Mouse (Mus musculus) C2C12 (cell line): ENCODE data around the gene Elovl1. TPM values are rescaled to one million over a fixed set of nuclear protein-coding genes. Genes with fewer than 3 reads are reported as not detected.

Experiments
- H3K27me3 ChIP-seq: one replicate; pipeline ENCODE4 v1.6.1; 2011; ENCODE audit not compliant: control insufficient read depth, insufficient read depth, insufficient read length
- H3K36me3 ChIP-seq: one replicate; pipeline ENCODE4 v1.6.1; 2011; ENCODE audit not compliant: control insufficient read depth, insufficient read depth
- H3K4me3 ChIP-seq: one replicate; pipeline ENCODE4 v1.5.1; 2011; ENCODE audit warnings: mild to moderate bottlenecking, control low read depth; ENCODE audit not compliant: poor library complexity, insufficient read depth, severe bottlenecking
- H3K79me2 ChIP-seq: one replicate; pipeline ENCODE4 v1.6.1; 2011; ENCODE audit not compliant: control insufficient read depth, insufficient read depth
- H3K79me3 ChIP-seq: one replicate; pipeline ENCODE4 v1.6.1; 2011; ENCODE audit warnings: low read depth, control low read depth
- H3ac ChIP-seq: one replicate; pipeline ENCODE3; 2011; ENCODE audit warnings: low read depth; ENCODE audit not compliant: control insufficient read depth, insufficient read length
- CEBPB ChIP-seq: IDR thresholded peaks from one replicate; pipeline ENCODE4 v1.6.1; 2011; ENCODE audit warnings: low read depth, mild to moderate bottlenecking, control low read depth, moderate library complexity
- CTCF ChIP-seq: IDR thresholded peaks from one replicate; pipeline ENCODE4 v1.5.1; 2011; ENCODE audit not compliant: control insufficient read depth, insufficient read depth, insufficient read length
- FOSL1 ChIP-seq: IDR thresholded peaks from one replicate; pipeline ENCODE4 v1.8.0; 2011; ENCODE audit warnings: mild to moderate bottlenecking, low read length; ENCODE audit not compliant: poor library complexity, insufficient read depth, severe bottlenecking
- MAX ChIP-seq: IDR thresholded peaks from one replicate; pipeline ENCODE4 v1.6.1; 2011; ENCODE audit warnings: mild to moderate bottlenecking, control low read depth
- MYOD1 ChIP-seq: IDR thresholded peaks from one replicate; pipeline ENCODE4 v1.6.1; 2011; ENCODE audit warnings: low read depth; ENCODE audit not compliant: control insufficient read depth, insufficient read length
- MYOG ChIP-seq: IDR thresholded peaks from one replicate; pipeline ENCODE4 v1.6.1; 2011; ENCODE audit not compliant: control insufficient read depth, insufficient read length; ENCODE audit errors: extremely low read depth
- USF1 ChIP-seq: IDR thresholded peaks from one replicate; pipeline ENCODE4 v1.6.1; 2011; ENCODE audit warnings: low read depth, mild to moderate bottlenecking, control low read depth, moderate library complexity
- polyA plus RNA-seq: library from polyadenylated mRNA; unstranded; fragments of >200 nt; fragmentation: generic; extraction: Trizol; gene quantifications from one replicate; pipeline ENCODE4 v1.2.1, GENCODE M21; 2012; ENCODE audit warnings: missing spikeins

The Elovl1 gene
- polyA plus RNA-seq, 1 experiment, result 92.3 TPM

GRCm38 (mm10) chr4:118395289-118395688 lies 32.6 kb upstream of the Elovl1 start:
- no peak overlapping the region for H3K4me3 ChIP-seq
- no peak for TF ChIP-seq CEBPB
- TF ChIP-seq MYOG, result no peak
- TF ChIP-seq MAX, result no peak
- no peak for TF ChIP-seq FOSL1
- no peak for TF ChIP-seq MYOD1
- TF ChIP-seq USF1, result no peak
- no peaks in the 10 kb centered on the region for H3K79me3 ChIP-seq
- no peaks in the 10 kb centered on the region for H3K79me2 ChIP-seq
- no peaks in the 10 kb centered on the region for H3K27me3 ChIP-seq
- no peak overlapping the region for H3ac ChIP-seq
- H3K36me3 ChIP-seq, result peaks cover 63% of the 10 kb centered on the region

GRCm38 (mm10) chr4:118396433-118396832 lies 31.5 kb upstream of the Elovl1 start:
- peaks cover 65% of the 10 kb centered on the region for H3K36me3 ChIP-seq
- no peaks in the 10 kb centered on the region for H3K79me3 ChIP-seq
- no peak overlapping the region for H3K4me3 ChIP-seq
- TF ChIP-seq FOSL1 (no peak), MAX (no peak), MYOD1 (no peak), CTCF (no peak), USF1 (no peak), CEBPB (no peak), MYOG (no peak)
- H3ac ChIP-seq, result no peak overlapping the region
- no peaks in the 10 kb centered on the region for H3K79me2 ChIP-seq
- H3K27me3 ChIP-seq, result no peaks in the 10 kb centered on the region

GRCm38 (mm10) chr4:118398400-118398799 lies 29.5 kb upstream of the Elovl1 start:
- TF ChIP-seq MAX, result no peak
- no peak for TF ChIP-seq MYOD1
- TF ChIP-seq MYOG, result no peak
- Histone ChIP-seq H3ac (no peak overlapping the region), H3K36me3 (peaks cover 58% of the 10 kb centered on the region), H3K27me3 (no peaks in the 10 kb centered on the region), H3K79me2 (no peaks in the 10 kb centered on the region), H3K4me3 (no peak overlapping the region), H3K79me3 (no peaks in the 10 kb centered on the region)

GRCm38 (mm10) chr4:118401421-118401820 lies 26.5 kb upstream of the Elovl1 start:
- no peaks in the 10 kb centered on the region for H3K27me3 ChIP-seq
- H3ac ChIP-seq, result no peak overlapping the region
- peaks cover 4% of the 10 kb centered on the region for H3K79me3 ChIP-seq
- TF ChIP-seq MYOG (no peak), MAX (no peak), FOSL1 (no peak), MYOD1 (no peak), CEBPB (no peak), CTCF (no peak), USF1 (no peak)
- peaks cover 42% of the 10 kb centered on the region for H3K36me3 ChIP-seq
- no peak overlapping the region for H3K4me3 ChIP-seq
- H3K79me2 ChIP-seq, result peaks cover under 1% of the 10 kb centered on the region

GRCm38 (mm10) chr4:118401918-118402317 lies 26.0 kb upstream of the Elovl1 start:
- no peak overlapping the region for H3ac ChIP-seq
- H3K79me2 ChIP-seq, result peaks cover 6% of the 10 kb centered on the region
- no peak overlapping the region for H3K4me3 ChIP-seq
- no peak for TF ChIP-seq CTCF
- TF ChIP-seq CEBPB, result no peak
- no peak for TF ChIP-seq MYOD1
- no peak for TF ChIP-seq MAX
- no peak for TF ChIP-seq FOSL1
- TF ChIP-seq MYOG, result no peak
- TF ChIP-seq USF1, result no peak
- peaks cover 5% of the 10 kb centered on the region for H3K79me3 ChIP-seq
- H3K27me3 ChIP-seq, result no peaks in the 10 kb centered on the region
- peaks cover 38% of the 10 kb centered on the region for H3K36me3 ChIP-seq

GRCm38 (mm10) chr4:118402701-118403100 lies 25.2 kb upstream of the Elovl1 start:
- no peak overlapping the region for H3K4me3 ChIP-seq
- TF ChIP-seq MAX, result no peak
- no peak for TF ChIP-seq USF1
- no peak for TF ChIP-seq MYOD1
- no peak for TF ChIP-seq MYOG
- TF ChIP-seq FOSL1, result no peak
- TF ChIP-seq CEBPB, result no peak
- TF ChIP-seq CTCF, result no peak
- H3K79me3 ChIP-seq, result peaks cover 7% of the 10 kb centered on the region
- H3K79me2 ChIP-seq, result peaks cover 14% of the 10 kb centered on the region
- H3ac ChIP-seq, result no peak overlapping the region
- no peaks in the 10 kb centered on the region for H3K27me3 ChIP-seq
- H3K36me3 ChIP-seq, result peaks cover 32% of the 10 kb centered on the region
